Mouse (Mus musculus) lung, postnatal 0 days (tissue): ENCODE data around the gene Zfp952.
A peak's percentile ranks its signal among the peaks of the same experiment; 100 is the strongest.

Experiments used
- CTCF ChIP-seq: IDR thresholded peaks from 2 replicates; pipeline ENCODE4 v1.5.1; 2016; ENCODE audit warnings: antibody characterized with exemption, mild to moderate bottlenecking
- EP300 ChIP-seq: IDR thresholded peaks from 2 replicates; pipeline ENCODE4 v1.6.1; 2016; ENCODE audit warnings: antibody characterized with exemption, mild to moderate bottlenecking, control low read depth

DNA sequence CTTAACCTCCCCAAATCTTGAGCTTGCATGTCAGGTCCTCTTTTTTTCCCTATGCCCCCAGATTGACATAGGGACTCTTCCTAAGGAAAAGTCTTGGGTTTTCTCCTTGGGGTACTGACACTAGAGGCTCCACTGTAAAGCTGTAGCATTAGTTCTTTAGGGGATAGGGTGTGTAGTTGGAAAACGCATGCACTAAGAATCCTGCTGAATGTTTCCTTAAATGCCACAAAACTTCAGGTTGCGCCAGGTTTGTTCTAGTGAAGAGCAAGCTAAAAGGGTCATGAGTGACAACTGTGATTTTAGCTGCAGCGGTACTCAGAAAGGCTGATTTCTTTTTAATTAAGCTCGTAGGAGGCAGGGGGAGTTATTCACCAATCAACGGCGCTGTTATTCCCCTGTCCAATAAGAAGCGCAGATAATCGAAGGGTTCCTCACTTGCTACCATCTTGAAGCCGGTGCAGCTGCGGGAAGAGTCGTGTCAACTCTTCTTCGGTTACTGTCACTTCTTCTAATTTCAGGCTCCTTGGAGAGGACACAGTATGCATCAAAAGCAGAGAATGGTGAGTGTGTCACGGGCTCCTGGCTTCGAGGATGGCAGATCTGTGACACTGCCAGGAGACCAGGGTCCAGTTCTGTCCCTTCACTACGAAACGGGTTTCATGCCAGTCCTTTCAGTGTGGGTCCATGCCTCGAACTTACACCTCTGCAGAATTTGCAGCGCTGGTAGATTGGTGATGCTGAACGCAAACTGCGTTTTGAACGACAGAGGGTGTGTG lies at the start of gene Zfp952:
- TF ChIP-seq EP300 (no peak), CTCF (peak; percentile 17; the same call in 1 of the 2 replicates)
